Mouse (Mus musculus) olfactory bulb, adult 2 months (tissue): ENCODE measurements around the gene Ube2o. TPM values are rescaled to one million over a fixed set of nuclear protein-coding genes. Genes with fewer than 3 reads are reported as not detected.

Experiments
- H3K27ac ChIP-seq: fragments of 200-500 bp; 2 replicates; pipeline ENCODE4 v1.5.1; 2012; ENCODE audit warnings: low read depth, low read length; ENCODE audit not compliant: insufficient read depth
- H3K4me1 ChIP-seq: fragments of 200-500 bp; 2 replicates; pipeline ENCODE4 v1.6.1; 2012; ENCODE audit warnings: low read length; ENCODE audit not compliant: control insufficient read depth, insufficient read depth
- H3K4me3 ChIP-seq: fragments of 200-500 bp; 2 replicates; pipeline ENCODE4 v1.5.1; 2012; ENCODE audit warnings: mild to moderate bottlenecking, low read depth, low read length, moderate library complexity; ENCODE audit not compliant: insufficient read depth
- CTCF ChIP-seq: fragments of 200-500 bp; IDR thresholded peaks from 2 replicates; pipeline ENCODE4 v1.5.1; 2012; ENCODE audit warnings: low read depth, mild to moderate bottlenecking, low read length, moderate library complexity; ENCODE audit not compliant: insufficient read depth
- POLR2A ChIP-seq: fragments of 200-500 bp; IDR thresholded peaks from 2 replicates; pipeline ENCODE4 v1.6.1; 2012; ENCODE audit warnings: mild to moderate bottlenecking, low read depth, low read length, moderate library complexity; ENCODE audit not compliant: insufficient read depth
- WGBS: fragments of 180-500 bp; shearing (Covaris S2); methylation state at CpG from one replicate; pipeline ENCODE4 v1.1.7; 2018; 5-methylcytosine and 5-hydroxymethylcytosine counted together
- polyA plus RNA-seq: library from polyadenylated mRNA; stranded (reverse); fragments of >200 nt; gene quantifications from 2 replicates; pipeline ENCODE4 v1.2.4, GENCODE M21; 2012; ENCODE audit warnings: low replicate concordance; ENCODE audit not compliant: missing spikeins, insufficient read depth, insufficient read length

The Ube2o gene
- polyA plus RNA-seq, 1 experiment, result not detected

GRCm38 (mm10) chr11:116513531-116514038 lies 67.7 kb downstream of the Ube2o start:
- no peak for TF ChIP-seq CTCF
- TF ChIP-seq POLR2A, result no peak
- H3K27ac ChIP-seq, result no peak overlapping the region
- H3K4me3 ChIP-seq, result no peak overlapping the region
- H3K4me1 ChIP-seq, result peaks cover 13% of the 10 kb centered on the region
- 63% methylated on average over 4 of the region's 4 CpGs for WGBS

GRCm38 (mm10) chr11:116512987-116513386 lies 68.3 kb downstream of the Ube2o start:
- no peak overlapping the region for H3K27ac ChIP-seq
- H3K4me1 ChIP-seq, result peaks cover 9% of the 10 kb centered on the region
- no peak overlapping the region for H3K4me3 ChIP-seq
- WGBS, result 73% methylated on average over 6 of the region's 6 CpGs
- TF ChIP-seq CTCF, result no peak
- no peak for TF ChIP-seq POLR2A

GRCm38 (mm10) chr11:116512154-116512553 lies 69.1 kb downstream of the Ube2o start:
- no peak overlapping the region for H3K27ac ChIP-seq
- no peak overlapping the region for H3K4me3 ChIP-seq
- H3K4me1 ChIP-seq, result peaks cover 9% of the 10 kb centered on the region
- no peak for TF ChIP-seq CTCF
- TF ChIP-seq POLR2A, result no peak
- WGBS, result 95% methylated on average over 7 of the region's 7 CpGs

- TF ChIP-seq CTCF, result no peak
- no peak for TF ChIP-seq POLR2A
- WGBS, result 75% methylated on average over 7 of the region's 7 CpGs
Measured at GRCm38 (mm10) chr11:116511301-116511868, 69.9 kb downstream of the Ube2o start.

GRCm38 (mm10) chr11:116508689-116509088 lies 72.6 kb downstream of the Ube2o start:
- TF ChIP-seq CTCF (no peak), POLR2A (no peak)
- WGBS, result 67% methylated on average over 2 of the region's 2 CpGs
- H3K4me3 ChIP-seq, result no peak overlapping the region
- H3K4me1 ChIP-seq, result peaks cover 4% of the 10 kb centered on the region
- no peak overlapping the region for H3K27ac ChIP-seq

More at GRCm38 (mm10) chr11:116511301-116511868, 69.9 kb downstream of the Ube2o start:
- Histone ChIP-seq H3K27ac (no peak overlapping the region), H3K4me1 (peaks cover 9% of the 10 kb centered on the region), H3K4me3 (no peak overlapping the region)

- Histone ChIP-seq H3K4me3 (no peak overlapping the region), H3K4me1 (peaks cover 3% of the 10 kb centered on the region; the same call in 1 of the 2 replicates), H3K27ac (no peak overlapping the region)
- TF ChIP-seq CTCF, result no peak
- TF ChIP-seq POLR2A, result no peak
- 87% methylated on average over 17 of the region's 17 CpGs for WGBS
Measured at GRCm38 (mm10) chr11:116506151-116506875, 74.9 kb downstream of the Ube2o start.

- WGBS, result 77% methylated on average over 5 of the region's 5 CpGs
- H3K4me1 ChIP-seq, result peaks cover 6% of the 10 kb centered on the region
- TF ChIP-seq CTCF, result no peak
- TF ChIP-seq POLR2A, result no peak
- H3K4me3 ChIP-seq, result no peak overlapping the region
- H3K27ac ChIP-seq, result no peak overlapping the region
Measured at GRCm38 (mm10) chr11:116505573-116505972, 75.7 kb downstream of the Ube2o start.

GRCm38 (mm10) chr11:116504516-116504915 lies 76.7 kb downstream of the Ube2o start:
- Histone ChIP-seq H3K27ac (no peak overlapping the region), H3K4me3 (no peak overlapping the region), H3K4me1 (peaks cover 6% of the 10 kb centered on the region)
- 85% methylated on average over 17 of the region's 17 CpGs for WGBS
- no peak for TF ChIP-seq CTCF
- no peak for TF ChIP-seq POLR2A

- Histone ChIP-seq H3K4me1 (peaks cover 11% of the 10 kb centered on the region), H3K27ac (no peak overlapping the region), H3K4me3 (no peak overlapping the region)
- WGBS, result 9% methylated on average over 7 of the region's 7 CpGs
- TF ChIP-seq CTCF (no peak), POLR2A (no peak)
Measured at GRCm38 (mm10) chr11:116501005-116501746, 80.1 kb downstream of the Ube2o start.
